Mouse (Mus musculus): ENCODE results near the gene Tmcc3.

GRCm38 (mm10) chr10:94458690-94459089 is 146.9 kb downstream of the Tmcc3 start:
- TF ChIP-seq TAL1 (IDR thresholded peaks at IDR 0.05; ENCODE audit: low read length) (no peak), GATA1 (IDR thresholded peaks at IDR 0.05; ENCODE audit: low read length) (no peak)

Data from erythroblast, embryonic 14.5 days (primary cell).